Mouse (Mus musculus): Measurements from ENCODE around the gene Mog.

Gene Mog

DNA sequence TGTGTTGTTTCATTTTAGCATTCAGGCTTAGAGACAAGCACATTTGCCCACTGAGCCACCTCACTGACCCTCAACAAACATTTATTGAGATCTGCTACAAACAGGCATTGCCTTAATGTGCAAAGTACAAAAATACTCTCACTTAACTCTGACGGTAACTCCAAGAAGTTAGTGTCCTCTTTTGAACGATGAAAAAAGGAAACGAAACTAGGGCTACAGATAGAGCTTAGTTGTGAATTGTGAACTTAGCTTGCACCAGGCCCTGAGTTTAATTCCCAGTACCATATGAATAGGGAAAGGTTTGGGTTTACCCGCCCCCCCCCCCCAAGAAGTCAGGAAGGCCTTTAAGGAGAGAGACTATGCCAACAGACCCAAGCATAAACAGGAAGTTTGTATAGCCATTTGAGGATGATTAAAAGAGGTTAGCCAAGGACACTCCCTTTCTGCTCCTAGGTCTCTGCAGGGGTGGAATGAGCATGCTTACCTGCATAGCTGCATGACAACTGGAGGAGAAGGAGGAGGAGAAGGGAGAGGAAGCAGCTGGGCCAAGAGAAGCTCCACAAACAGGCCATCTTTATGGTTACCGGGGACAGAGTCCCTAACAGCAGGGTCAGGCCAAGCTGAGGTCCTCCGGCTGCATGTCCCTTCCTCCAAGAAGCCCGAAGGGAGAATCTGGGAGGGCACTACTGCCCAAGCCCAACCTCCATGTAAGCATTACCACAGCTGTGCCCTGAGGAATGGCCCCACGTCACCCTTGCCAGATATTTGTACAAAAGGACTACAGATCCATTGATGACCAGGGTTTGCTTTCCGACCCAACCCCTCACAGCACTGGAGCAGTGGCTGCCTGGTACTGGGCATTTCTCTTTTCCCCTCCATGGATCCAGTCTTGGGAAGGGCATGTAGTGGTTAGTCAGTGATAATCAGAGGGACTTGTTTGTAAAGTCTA is at the start of gene Mog:
Mog (minus strand) TSS at position 771 of the 949 bp plus-strand sequence.
- no peak for DNase-seq

DNA sequence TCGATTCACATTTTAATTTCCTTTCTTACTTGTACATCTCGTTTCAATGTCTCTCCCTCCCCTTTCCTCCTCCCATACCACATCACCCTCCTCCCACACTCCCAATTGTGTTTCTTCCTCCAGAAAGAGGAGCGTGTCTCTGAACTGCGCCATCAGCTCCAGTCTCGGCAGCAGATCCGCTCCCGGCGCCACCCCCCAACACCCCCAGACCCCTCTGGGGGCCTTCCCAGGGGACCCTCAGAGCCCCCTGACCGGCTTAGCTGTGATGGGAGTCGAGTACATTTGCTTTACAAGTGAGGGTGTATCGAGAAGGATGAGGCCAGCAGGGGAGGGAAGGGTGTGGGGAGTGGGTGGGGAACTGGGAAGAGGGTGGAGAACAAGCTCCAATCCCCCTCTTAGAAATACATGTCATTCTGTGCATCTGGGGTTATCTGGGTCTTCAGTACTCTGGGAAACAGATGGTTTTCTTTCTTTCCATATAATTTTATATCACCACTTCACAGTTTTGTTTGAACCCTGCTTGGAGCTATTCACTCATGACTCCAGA is 49.6 kb upstream of the Mog start:
- no peak for DNase-seq

DNA sequence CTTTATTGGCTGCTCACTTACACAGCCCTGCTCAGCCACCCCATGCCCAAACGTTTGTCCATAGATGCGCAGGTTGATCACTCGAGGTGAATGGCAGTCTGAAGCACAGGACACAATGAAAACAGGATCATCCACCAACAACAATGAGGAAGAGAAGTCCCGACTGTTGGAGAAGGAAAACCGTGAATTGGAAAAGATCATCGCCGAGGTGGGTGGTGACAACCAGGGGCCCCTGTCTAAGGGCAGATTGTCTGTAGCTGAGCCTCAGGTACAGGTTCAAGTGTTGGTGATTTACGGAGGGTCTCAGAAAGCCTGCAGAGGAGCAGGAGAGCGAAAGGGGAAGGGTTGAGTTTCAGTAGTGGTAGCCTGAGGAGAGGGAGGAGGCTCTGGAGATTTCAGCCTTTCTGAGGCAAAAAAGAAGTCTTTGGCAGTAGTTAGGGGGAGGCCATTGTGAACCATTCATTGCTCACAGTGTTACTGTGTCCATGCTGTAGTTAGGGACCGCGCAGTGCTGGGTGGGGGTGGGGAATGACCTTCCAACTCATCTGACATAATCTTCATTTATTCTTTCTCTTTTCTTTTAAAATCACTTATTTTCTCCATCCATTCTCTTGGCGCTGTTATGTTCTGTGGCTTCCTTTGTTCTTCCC is 49.0 kb upstream of the Mog start:
- no peak for DNase-seq

DNA sequence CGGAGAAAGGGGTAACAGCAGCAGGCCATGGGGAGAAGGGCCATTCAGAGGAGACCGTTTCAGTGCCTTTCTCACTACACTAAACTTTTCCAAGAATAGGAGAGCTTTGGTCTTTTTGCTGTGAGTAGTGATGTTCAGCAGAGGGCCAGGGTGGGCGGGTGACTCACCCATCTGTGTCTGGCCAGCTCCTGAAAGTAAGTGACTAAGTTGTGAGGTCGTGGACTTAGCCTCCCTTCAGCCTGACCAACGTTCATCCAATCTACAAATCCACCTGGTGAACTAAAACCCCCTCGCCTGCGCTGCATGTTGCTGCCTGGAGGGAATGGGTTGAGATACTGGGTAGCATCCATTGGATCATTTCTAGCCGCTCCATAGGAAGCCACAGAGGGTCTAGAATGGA is 46.9 kb upstream of the Mog start:
- no peak for DNase-seq

DNA sequence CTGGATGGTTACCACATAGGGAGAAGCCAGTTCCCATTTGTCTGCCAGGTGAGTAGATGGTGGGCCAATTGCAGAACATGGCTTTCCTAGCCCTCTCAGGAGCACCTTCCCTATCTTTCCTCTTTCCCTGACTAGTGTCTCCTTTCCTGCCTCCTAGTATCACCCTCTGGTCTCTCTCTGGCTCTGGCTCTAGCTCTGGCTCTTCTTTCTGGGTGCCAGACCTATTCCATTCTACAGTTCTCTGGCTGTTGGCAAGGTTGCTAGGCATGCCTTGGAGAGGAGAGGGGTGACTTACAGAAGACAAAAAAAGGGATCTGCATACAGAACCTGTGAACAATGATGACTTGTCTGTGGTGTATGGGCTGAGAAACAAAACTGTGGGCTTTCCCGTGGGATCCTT is 44.7 kb upstream of the Mog start:
- DNase-seq = no peak

DNA sequence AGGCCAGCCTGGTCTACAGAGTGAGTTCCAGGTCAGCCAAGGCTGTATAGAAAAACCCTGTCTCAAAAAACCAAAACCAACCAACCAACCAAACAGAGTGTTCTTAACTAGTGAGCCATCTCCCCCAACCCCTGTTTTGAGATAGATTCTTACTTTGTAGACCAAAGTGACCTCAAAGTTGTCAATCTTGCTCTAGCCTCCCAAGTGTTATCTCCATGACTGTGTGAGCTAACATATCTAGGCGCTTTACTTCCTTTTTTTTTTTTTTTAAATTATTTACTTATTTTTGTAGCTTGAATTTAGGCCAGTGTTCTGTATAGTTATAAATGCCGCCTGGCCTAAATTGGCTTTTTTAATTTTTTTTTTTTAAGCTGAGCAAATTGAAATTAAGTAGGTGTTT is 42.8 kb upstream of the Mog start:
- no peak for DNase-seq

DNA sequence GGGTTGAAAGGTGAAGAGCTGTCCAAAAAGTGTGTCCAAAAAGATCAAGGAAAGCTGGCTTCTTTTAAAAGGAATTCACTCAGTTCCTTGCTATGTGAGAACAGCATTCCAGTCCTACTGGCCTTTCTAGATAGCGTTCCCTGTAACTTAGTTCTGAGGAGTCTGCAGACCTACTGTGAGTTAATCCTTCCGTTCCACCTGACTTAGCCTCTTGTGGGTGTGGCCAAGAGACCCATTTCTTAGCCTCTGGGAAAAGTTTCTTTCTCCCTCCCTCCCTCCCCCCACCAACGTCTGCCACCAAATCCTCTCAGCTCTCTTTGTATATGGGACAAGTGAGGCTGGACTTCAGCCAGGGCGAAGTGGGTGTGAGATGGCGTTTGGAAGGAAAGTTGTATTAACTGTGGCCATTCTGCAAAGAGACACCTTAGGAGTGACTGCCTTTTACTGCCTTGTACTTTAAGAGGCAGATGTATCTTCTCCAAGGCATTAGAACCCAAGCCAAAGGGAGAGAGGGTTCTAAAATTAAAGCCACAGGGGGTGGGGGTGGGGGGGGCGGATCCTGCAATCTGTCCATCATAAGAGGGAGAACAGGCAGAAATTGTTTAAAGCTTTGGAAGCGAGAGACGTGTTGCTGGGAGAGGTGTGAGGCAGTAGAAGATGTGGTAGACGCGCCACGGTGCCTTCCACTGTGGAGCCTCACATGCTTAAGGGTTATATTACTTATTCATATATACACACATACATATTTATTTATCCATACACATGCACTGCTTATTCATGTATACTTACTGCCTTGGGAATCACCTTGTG is 40.7 kb upstream of the Mog start:
- DNase-seq = no peak

DNA sequence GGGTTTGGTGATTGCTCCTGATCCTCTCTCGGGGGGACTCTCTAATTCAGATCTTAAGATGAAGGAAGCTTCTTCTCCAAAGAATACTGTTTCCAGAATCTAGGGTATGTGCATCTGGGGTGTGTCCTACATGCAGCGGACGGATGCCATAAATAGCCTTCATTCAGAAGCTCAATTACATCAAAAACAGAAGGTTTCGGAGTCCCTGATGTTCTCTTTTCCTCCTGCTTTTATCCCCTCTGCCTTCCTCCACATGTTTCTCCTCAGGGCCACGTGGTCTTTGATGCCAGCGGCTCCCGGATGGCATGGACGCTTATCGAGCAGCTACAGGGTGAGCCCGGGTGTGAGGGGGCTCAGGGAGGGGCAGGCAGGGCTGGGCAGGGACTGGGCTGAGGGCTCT is 39.9 kb upstream of the Mog start:
- DNase-seq = no peak

DNA sequence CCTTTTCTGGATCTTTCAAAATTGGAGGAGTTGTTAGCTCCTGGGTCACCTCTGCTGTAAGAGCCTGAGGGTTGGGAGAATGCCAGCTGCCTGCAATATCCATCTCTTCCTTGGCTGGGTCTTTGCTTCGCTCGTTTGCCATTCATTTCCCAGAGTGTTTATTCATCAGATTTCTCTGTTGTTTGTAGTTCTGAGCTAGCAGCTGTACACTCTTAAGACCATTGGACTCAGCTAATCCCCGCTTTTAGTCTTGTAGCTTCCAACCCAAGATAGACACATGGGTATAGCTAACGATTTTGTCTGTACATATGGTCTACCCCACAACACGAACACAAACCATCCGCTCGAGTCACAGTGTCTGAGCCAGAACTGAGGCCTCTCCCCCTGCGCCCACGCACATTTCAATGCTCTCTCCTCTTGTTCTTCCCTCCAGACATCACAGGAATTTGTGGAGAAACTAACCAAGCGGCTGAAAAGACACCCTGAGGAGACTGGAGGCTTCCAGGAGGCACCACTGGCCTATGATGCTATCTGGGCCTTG is 39.0 kb upstream of the Mog start:
- no peak for DNase-seq

DNA sequence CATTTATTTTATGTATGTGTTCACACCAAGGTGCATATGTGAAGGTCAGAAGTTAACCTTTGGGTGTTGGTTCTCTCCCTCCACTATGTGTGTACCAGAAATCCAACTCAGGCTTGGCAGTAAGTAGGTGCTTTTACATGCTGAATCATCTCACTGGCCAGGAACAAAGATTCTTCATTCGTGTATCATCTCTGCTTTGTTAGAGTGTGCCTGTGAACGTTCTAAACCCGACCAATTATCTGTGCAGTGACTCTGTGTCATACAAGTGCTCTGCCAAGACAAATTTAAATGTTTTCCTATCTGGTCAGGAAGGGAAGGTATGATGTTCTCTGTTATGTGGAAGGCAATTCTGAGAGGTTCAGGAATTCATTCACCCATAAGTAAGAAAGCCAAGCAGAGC is 38.2 kb upstream of the Mog start:
- DNase-seq = no peak

DNA sequence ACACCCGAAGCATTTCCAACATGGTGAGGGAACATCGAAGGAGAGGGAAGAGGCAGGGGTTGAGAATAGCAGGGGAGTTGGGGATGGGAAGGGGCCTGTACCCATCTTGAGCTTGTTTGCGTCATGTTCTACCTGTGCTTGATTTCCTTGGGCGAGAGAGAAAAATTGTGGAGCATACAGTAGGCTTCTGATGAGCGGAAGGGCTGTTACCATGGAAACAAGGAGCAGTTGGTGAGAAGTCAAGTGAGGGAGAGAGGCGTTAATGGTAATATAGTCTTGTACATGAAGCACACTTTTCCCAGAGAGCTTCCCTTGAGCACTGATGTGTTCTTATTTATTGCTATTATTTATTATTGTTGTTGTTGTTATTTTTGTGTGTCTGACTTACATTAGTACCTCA is 33.8 kb upstream of the Mog start:
- DNase-seq = no peak

DNA sequence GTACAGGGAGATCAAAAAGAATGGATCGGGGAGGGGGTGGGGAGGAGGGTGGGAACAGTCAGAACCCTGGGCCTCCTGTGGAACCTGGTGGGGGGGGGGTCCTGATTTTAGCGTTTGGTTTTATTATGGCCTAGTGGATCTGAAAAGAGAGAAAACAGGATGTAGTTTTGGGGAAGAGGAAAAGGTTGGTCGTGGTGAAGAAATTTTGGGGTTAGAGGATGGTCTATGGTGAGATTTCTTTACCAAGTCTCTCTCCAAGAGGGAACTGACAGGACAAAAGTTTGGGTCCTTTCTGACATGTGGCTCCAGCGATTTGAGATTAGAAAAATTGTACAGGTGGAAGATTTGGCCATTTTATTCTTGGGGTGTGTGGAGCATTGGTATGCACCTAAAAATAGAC is 28.5 kb upstream of the Mog start:
- no peak for DNase-seq

DNA sequence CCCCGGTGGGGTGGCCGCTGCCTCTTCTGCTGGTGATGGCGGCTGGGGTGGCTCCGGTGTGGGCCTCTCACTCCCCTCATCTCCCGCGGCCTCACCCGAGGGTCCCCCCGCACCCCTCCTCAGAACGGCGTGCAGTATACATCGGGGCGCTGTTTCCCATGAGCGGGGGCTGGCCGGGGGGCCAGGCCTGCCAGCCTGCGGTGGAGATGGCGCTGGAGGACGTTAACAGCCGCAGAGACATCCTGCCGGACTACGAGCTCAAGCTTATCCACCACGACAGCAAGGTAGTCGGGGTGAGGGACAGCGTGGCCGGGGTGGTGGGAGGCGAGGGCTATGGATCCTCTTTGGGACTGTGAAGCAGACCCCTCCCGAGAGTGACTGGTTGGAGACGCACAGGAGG is 27.7 kb upstream of the Mog start:
- DNase-seq = no peak

DNA sequence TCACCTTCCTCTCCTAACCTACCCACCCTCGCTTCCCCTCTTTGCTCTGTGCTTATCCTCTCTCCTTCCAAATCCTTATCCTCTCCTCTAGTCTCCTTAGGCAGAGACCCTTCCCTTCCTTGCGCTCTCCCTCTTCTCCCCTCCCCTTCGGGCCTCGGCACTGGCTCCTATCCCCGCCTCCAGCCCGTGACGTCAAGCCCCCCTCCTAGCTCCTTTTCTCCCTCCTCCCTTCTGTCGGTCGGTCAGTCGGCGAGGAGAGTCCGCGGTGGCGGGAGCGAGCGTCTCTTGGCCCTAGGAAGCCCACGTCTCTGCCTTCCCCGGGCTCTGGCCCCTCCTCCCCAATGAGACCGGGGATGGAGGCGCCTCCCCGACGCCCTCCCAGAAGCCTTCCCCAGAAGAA is 27.2 kb upstream of the Mog start:
- DNase-seq = peak; percentile 81

DNA sequence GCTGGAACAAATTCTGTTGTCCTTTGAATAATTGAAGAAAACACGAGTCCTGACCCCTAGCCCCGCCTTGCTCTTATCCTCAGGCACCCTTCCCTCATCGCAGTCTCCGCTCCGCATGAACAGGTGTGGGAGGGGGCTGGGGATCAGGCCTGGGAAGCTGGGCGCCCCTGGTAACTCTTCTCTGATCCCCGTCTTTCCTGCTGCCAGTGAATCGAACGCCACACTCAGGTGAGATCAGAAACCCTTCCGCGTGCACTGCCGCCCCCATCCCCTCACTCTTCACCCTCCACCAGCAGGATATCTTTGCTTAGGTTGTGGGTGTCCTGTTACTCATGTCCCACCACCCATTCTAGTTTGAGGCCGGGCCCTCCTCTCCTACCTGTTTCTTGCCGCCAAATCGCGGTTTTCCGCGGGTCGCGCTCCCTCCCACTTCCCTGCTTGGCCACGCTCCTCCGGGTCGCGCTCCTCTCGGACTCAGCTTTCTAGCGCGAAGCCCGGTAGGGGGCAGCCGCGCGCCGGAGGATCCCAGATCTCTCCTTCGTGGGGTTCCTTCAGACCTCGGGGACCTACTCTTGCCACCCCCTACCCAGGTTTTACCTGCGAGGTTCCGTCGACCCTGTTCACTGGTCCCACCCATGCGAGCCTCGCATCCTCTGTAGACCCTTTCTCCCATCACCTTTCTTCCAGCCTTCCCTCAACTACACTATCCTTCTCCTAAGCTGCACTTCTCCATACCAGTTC is 26.5 kb upstream of the Mog start:
- peak; percentile 77 for DNase-seq

DNA sequence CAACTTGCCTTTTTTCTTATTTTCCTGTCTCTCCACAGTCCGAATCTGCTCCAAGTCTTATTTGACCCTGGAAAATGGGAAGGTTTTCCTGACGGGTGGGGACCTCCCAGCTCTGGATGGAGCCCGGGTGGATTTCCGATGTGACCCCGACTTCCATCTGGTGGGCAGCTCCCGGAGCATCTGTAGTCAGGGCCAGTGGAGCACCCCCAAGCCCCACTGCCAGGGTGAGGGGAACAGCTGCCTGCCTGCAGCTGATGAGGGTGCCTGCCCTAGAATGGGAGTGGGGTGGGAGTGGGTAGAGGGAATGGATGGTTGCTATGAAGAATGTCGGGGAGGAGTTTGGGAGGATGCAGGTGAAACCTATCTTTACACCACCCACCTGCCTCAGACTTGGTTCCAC is 25.2 kb upstream of the Mog start:
- no peak for DNase-seq

DNA sequence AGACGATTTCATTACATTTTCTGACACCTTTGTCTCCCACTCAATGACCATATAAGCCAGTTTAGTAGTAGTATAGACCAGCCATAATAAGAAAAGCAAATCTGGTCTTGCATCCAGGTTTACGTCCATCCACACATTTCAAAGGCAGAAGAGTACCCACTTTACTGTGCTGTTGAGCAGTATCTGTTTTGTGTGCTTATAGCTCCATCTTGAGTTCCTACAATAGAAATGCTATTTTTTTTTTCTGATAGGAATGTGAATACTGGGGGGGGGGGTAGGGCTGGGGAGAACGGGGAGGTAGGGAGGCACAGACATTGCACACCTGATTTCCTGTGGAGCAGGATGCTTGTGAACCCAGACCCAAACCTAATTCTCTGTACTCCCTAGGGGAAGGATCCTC is 24.8 kb upstream of the Mog start:
- DNase-seq = no peak

DNA sequence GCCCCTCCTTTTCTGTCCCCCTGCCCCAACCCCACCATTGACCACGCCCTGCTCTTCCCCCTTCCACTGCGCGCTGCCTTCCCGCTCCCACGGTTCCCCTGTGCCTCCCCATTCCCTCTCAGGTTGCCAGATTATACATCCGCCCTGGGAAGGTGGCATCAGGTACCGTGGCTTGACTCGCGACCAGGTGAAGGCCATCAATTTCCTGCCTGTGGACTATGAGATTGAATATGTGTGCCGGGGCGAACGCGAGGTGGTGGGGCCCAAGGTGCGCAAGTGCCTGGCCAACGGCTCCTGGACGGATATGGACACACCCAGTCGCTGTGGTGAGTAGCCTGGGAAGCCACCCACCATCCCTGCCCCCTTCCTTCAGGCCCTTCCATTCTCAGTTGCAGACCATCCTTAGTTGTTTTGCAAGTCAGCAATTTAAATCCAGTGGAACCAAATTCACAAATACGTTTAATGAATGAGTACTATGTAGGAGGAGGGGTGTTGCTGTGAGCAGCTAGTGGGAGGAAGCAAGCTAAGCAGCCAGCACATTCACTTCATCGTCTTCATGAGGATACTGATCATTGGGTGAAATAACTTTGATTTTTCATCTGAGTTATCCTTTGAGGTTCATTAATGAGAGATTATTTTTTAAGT is 24.3 kb upstream of the Mog start:
- DNase-seq = no peak

DNA sequence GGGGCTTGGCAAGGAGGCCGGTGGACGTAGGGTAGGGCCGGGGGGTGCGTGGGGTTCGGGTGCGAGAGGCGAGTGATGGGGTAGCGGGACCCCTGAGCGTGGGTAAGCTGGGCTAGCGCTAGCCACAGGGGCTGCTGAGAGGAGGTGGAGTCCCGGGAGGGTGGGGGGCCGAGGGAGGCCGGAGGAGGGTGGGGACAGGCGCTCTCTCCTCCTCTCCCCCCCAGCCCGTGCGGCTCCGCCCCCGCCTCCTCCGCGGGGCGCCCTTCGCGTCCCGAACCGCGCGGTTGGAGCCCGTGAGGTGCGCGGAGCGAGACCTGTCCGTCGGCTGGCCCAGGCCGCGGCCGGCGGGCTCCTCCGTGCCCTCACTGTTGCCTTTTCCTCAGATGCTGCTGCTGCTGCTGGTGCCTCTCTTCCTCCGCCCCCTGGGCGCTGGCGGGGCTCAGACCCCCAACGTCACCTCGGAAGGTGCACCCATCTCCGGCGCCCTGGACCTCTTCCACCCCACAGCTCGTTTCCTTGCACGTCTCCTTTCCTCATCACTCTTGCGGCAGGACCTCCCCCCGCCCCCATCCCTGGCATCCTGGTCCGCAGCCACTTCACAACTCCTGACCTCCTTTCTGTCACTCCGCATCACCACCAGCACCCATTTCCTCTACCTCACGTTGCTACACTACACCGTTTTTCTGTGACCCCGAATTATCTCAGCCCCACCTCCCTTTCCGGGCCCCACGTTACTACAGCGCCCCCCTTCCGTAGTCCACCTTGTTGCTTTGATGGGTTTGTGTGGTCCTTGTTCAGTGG is 23.3 kb upstream of the Mog start:
- DNase-seq = peak; percentile 59

DNA sequence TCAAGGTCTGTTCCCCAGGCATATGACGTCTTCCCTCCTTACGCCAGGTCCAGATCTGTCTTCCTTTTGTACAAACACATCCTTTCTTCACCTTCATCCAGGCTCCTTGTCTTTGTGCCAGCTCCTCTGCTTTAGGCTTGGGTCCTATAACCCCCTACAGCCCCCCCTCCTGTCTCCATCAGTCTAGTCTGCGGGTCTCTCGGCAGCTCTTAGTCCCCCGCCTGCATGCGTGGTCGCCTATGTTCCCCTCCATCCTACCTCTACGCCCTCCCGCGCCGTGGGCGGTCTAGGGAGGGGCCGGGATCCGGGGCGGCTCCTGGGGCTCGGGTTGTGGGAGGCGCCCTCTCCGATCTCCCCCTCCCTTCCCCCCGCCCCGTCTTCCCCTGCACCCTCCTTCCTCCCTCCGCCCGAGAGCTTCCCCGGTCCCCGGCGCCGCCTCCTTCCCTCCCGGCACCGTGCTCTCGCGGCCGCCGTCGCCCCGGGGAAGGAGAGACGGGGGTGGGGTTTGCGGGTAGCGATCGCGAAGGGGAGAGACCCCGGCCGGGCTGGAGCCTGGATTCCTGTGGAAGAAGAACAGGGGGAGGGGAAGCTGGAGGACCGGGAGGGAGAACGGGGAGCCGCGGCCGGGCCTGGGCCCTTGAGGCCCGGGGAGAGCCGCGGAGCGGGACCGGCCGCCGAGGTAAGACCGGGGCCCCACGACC is 22.6 kb upstream of the Mog start, which contains the start of gene Gabbr1:
Gabbr1 (plus strand) TSS at position 356 of the 701 bp plus-strand sequence.
- peak; percentile 82 for DNase-seq

Data from kidney, adult 18-20 months (tissue).